Mouse (Mus musculus) cerebellum, adult 2 months (tissue): ENCODE data around the gene Sertad4.

Source experiments
- CTCF ChIP-seq: fragments of 200-500 bp; IDR thresholded peaks from 2 replicates; pipeline ENCODE4 v1.5.1; 2011; ENCODE audit warnings: low read depth, mild to moderate bottlenecking, control low read depth, low read length, moderate library complexity, borderline replicate concordance; ENCODE audit not compliant: insufficient read depth
- POLR2A ChIP-seq: fragments of 200-500 bp; IDR thresholded peaks from 2 replicates; pipeline ENCODE4 v1.6.1; 2011; ENCODE audit warnings: low read length, control low read depth, borderline replicate concordance; ENCODE audit not compliant: insufficient read depth

DNA sequence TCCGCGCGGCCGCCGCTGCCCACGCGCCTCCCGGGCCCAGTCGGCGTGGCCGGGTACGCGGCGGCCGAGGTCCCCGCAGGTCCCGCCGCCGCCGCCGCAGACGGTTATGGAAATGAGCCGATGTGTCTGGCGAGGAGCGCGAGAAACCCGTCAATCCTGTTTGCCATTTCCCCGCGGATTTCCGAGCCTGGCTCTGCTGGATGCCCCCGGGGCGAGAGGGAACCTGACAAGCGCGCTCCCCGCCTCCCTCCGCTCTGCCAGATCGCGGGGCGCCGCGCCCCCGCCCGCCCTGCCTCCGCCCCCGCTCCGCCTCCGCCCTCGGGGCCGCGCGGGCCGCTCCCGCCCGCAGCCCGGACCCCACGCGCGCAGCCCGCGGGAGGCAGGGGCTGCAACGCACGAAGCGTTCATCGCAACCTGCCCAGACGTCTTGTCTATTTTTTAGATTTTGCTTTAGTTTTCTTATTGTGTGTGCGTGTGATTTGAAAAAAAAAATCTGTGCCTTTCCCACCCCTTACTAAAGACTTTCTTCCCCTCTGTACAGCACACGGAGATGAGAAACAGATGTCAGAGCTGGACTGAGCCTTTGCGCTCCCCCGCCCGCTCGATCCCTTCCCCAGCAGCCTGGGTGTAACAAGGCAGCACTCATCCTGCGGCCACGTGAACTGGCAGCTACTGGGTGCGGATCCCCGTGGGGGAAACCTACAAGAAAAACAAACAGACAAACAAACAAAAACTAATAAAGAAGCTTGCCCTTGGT, at the start of gene Sertad4:
- TF ChIP-seq CTCF (no peak), POLR2A (0 out of 2 replicates have a peak, but pooled peaks have one; percentile 36)
